Mouse (Mus musculus) heart, postnatal 36 days (tissue): ENCODE data around the gene Myb. TPM values are rescaled to one million over a fixed set of nuclear protein-coding genes. Genes with fewer than 3 reads are reported as not detected.

ENCODE experiments used
- DNase-seq, 2 experiments: peaks; one replicate each; pipeline ENCODE4 v3.0.0; 2021 to 2022
- intact Hi-C: fragments of 180-260 bp; cut with DNase I; formaldehyde crosslinking; loops from one replicate; pipeline ENCODE4 v1.15.1; 2025
- total RNA-seq, 2 experiments: library from RNA; stranded (reverse); gene quantifications; 2 replicates each; pipeline ENCODE4 v1.2.3; 2021

The Myb gene
- total RNA-seq, 2 experiments from 2014 or later: not detected

- DNase-seq: peak; percentile 33 to 35
- intact Hi-C loops: no loop called here
Measured at GRCm38 (mm10) chr10:21144627-21145504, 15.9 kb downstream of the Myb start.

- intact Hi-C loops: no loop called here
- no peak for DNase-seq
Measured at GRCm38 (mm10) chr10:21135297-21135696, 25.5 kb downstream of the Myb start.

DNA sequence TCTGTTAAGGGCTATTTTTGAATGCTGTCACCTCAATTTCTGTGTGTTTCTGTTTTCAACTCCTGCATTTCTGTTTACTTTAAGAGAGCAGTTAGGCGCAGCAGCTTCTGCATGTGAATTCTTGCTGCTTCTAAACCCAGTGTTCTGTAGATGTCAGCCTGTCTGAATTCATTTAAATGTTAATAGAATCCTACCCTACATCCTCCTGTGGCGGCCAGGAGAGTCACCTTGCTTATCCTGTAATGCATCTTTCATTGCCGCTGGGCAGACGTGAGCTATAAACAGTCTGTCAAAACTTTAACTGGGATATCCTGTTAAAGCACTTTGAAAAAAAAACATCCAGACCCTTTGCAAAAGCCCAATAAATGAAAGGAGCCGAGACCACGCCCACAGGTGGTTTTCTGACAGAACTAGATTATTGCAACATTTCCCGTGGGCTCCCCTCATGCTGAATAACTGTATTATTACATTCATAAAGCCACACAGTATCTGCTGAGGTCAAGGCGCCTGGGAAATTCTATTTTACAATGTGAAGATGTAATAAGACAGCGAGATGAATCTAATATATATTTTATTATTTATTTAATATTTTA is 29.8 kb downstream of the Myb start:
- DNase-seq: no peak
- intact Hi-C loops: no loop called here

DNA sequence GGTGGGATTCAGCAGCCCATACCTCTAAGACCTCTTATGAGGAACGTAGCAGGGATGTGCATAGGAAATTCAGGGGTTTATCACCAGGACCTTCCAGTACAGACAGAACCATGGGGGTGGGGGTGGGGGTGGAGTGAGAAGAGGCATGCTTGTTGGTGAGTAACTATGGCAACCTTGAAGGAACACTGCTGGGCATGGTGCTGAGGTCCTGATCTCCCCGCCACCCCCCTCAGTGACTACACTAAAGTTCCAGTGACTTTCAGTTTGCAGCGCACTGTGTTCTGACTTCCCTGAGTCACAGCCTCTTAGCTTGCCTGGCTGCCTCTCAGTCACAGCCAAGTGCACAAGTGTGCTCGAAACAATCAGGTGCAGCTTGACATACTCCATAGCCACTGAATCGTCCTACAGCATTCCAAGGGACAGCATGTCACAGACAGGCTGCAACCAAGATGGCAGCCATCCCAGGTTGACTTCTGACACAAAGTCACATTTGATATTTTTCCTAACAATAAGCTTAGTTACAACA is 32.6 kb downstream of the Myb start:
- intact Hi-C loops: no loop called here
- DNase-seq: no peak

- intact Hi-C loops: no loop called here
Measured at GRCm38 (mm10) chr10:21118341-21118740, 42.4 kb downstream of the Myb start.

GRCm38 (mm10) chr10:21114459-21114858 is 46.3 kb downstream of the Myb start:
- DNase-seq: no peak
- intact Hi-C loops: no loop called here

More at GRCm38 (mm10) chr10:21118341-21118740, 42.4 kb downstream of the Myb start:
- DNase-seq: no peak

- no peak for DNase-seq
- intact Hi-C loops: no loop called here
Measured at GRCm38 (mm10) chr10:21112689-21113088, 48.1 kb downstream of the Myb start.

DNA sequence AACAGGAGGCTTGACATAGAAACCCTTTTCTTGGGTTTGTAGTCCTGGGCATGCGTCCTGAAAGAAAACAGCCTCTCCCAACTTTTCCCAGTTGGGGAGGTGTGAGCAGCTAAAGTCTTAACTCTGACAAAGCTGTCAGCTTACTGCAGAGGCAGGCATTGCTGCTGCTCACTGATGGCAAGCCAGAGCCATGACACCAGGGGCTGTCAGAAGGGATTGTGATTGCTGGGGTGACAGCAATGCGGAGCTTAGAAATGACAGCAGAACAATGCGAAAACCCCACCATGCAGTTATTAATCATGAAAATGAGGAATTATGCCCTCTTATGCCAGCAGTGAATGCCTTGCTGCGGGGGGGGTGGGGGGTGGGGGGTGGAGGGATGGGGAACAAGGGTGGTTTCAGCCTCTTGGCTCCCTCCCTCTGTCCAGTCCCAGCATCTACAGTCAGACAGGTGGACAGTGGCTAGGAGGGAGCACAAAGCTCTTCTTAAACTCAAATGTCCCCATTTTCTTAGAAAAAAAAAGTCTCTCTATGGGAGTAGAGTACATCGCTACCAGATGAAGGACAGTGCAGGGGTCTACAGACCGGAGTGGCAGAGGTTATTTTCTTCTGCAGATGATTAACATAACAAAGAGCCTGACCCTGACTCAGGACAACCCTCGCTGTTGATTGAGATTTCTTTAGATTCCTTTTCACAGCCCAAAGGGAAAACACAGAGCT is 51.3 kb downstream of the Myb start:
- DNase-seq: no peak
- intact Hi-C loops: no loop called here

DNA sequence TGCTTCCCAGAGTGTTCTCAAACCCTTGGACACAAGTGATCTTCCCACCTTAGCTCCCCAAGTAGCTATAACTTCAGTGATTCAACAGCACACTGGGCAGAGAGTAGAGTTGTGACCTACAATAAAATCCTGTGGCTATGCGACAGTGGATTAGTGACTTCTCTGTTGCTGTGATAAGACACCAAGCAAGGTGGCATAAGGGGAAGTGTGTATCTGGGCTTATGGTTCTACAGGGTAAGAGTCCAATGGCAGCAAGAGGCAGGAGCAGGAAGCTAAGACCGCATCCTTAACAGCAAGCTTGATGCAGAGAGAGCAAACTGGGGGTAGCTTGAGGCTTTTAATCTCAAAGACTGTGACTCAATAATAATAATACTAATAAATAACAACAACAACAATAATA is 52.0 kb downstream of the Myb start:
- intact Hi-C loops: no loop called here
- no peak for DNase-seq

- intact Hi-C loops: no loop called here
- DNase-seq: no peak
Measured at GRCm38 (mm10) chr10:21108182-21108581, 52.6 kb downstream of the Myb start.

DNA sequence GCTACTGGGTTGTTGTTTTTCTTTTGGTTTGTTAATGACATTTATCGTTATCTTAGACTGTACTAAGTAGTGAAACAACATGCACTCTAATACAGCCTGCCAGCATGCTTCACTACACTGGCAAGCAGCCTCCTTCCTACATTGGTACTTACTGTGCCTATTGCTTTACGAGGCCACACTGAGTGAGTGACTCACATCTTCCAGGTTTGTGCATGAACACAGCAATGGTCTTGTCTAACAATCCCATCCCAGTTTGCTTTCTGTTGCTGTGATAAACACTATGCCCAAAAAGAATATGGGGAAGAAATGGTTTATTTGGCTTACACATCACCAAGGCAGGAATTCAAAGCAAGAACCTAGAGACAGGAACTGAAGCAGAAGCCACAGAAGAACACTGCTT is 55.6 kb downstream of the Myb start:
- DNase-seq: no peak
- intact Hi-C loops: no loop called here

- no peak for DNase-seq
- intact Hi-C loops: no loop called here
Measured at GRCm38 (mm10) chr10:21102689-21103088, 58.1 kb downstream of the Myb start.

GRCm38 (mm10) chr10:21101948-21102347 is 58.8 kb downstream of the Myb start:
- intact Hi-C loops: no loop called here
- no peak for DNase-seq

GRCm38 (mm10) chr10:21100646-21101249 is 60.0 kb downstream of the Myb start:
- DNase-seq: no peak
- intact Hi-C loops: no loop called here

- intact Hi-C loops: no loop called here
- DNase-seq: no peak
Measured at GRCm38 (mm10) chr10:21099515-21099914, 61.3 kb downstream of the Myb start.

DNA sequence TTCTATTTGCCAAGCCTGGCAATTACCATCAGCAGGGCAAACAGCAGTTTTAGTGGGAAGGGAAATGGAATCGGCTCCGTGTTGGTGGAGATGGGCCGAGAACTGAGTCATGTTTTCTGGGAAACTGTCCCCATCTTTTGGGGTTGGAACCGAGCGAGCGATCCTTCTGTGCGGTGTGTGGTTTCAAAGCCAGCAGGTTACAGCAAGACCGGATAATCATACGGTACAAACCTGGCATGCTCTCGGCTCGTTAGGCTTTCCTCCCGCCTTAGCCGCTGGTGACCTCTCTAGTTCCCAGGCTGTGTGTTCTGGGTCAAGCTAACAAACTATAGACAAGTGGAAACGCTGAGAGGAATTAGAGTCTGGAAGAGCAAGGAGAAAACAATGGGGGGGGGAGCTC is 65.2 kb downstream of the Myb start:
- intact Hi-C loops: no loop called here
- DNase-seq: no peak

DNA sequence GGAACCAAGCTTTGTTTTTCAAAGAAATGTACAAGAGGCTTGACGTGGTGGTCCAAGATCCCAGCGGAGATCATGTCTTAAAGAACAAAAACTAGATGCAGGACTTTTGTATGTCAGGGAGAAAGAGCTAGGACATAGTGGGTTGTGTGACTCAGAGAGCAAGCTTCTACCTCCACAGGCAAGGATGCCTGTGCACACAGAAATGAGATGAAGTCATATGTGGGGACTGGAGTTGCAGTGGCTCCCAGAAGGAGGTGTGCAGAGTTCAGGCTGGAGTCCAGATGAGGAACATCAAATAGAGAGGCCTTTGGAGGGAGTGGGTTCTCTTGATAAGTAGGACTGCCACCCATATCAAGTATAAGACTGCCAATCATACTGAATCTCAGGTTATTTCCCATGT is 65.9 kb downstream of the Myb start:
- no peak for DNase-seq
- intact Hi-C loops: no loop called here

GRCm38 (mm10) chr10:21093301-21093700 is 67.5 kb downstream of the Myb start:
- intact Hi-C loops: no loop called here

DNA sequence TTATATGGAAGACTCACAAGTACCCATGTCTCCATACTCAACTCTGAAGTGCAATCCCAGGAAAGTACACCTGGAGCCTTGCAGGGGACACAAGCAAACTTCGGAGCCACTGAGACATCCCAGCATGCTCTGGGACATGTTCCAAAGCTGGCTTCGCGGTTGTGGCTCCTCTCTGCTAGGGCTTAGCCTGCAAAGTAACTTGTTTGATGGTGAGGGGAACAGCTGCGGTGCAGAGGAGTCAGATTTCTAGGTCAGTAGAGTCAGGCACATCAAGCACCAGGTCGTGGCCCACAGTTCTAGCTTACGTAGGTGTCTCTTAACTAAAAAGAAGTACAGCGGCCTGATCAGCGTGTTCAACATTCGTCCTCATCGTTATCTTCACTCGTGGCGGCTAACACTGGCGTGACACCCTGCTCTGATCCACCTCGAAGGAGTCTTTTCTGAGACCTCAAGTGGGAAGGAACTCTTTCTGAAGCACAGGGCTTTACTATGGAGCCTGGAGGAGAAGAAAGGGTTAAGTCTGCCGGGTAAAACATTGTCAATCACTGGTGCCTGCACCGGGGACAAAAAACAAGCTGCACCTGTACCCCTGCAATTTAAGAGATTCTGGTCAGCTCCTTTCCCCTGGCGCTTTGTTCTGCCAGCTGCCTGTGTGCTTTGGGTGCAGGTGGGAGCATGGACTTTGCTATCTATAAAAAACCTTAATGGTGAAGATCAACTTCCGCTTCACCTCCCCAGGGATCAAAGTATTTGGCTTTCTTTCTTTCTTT is 68.1 kb downstream of the Myb start:
- intact Hi-C loops: no loop called here
- no peak for DNase-seq

More at GRCm38 (mm10) chr10:21093301-21093700, 67.5 kb downstream of the Myb start:
- DNase-seq: no peak
